Mouse (Mus musculus): Measurements from ENCODE around the gene Chst14. TPM values are rescaled to one million over a fixed set of nuclear protein-coding genes. Genes with fewer than 3 reads are reported as not detected.

Chst14 gene
- total RNA-seq, 2 experiments from 2014 or later: 15.0 to 15.4 TPM

DNA sequence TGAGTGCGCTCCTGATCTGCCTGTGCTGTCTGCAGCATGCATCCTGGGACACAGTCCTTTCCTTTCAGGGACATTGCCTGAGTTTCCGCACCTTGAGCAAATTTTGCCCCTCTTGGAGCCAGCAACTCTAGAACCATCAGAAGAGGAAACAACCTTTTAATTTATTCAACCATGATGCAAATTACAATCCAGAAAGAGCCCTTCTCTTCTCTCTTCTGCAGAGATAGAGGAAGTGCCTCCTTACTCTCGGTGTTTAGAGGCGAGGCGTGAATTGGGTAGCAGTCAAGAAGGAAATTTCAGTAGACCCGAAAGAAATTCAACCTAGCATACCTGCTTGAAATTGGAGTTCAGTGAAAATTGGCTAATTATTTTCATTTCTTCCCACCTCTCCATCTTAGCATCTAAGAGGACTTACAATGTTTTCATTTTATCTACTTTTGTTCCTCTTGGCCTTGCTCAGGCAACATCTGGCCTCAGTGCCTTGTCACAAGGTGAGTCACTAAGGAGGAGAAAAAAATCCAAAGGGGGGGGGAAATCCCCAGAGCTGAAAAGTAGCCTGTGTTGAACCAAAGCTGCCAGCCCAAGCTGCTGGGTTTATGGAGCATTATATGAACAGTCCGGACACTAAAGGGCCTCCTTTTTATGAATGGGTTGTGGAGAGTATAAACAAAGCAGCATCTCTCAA lies 20.7 kb upstream of the Chst14 start:
- no peak for DNase-seq

- DNase-seq: no peak
These were observed 20.2 kb upstream of the Chst14 start for GRCm38 (mm10) chr2:118906118-118906492.

GRCm38 (mm10) chr2:118907781-118908180 lies 18.5 kb upstream of the Chst14 start:
- no peak for DNase-seq

DNA sequence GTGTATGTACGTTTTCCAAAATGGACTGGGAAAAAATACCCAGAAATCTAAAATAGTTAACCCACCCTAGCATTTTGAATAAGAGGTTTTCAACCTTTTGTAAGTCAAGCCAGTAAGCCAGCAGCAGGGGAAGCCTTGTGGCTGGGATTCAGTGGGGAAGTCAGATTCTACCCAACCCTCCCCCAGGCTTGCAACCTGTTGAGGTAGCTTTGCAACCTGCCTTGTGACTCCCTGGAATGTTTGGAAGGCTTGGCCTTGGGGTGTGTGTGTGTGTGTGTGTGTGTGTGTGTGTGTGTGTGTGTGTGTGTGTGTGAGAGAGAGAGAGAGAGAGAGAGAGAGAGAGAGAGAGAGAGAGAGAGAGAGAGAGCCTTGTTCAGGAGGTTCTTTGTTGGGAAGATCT lies 17.1 kb upstream of the Chst14 start:
- DNase-seq: no peak

DNA sequence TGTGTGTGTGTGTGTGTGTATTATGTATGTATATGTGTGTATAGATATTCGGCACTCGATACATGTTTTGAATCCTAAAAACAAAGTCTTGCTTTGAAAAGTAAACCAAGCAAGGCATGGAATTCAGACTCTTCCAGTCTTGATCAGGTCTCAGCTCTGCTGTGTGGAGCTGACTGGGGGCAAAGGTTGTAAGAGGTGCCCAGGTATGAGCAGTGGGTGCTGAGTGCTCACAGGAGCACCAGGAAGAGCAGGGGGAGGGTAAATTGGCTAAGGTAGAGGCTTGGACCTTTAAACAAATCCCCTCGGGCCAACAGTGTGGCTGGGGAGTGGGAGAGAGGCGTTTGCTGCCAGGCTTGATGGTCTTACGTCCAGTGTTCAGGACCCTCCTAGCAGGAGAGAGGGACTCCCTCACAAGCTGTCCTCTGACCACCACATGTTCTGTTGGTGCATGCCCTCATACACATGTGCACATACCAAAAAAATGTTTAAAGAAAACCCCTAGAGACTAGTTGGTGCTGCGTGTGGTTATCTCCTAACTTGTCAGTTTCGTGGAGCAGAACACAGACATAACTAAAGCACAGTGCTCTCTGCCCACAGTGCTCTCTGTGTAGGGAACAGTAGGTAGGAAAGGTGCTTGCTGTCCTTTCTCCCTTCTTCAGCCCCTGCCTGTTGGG lies 15.6 kb upstream of the Chst14 start:
- no peak for DNase-seq

DNA sequence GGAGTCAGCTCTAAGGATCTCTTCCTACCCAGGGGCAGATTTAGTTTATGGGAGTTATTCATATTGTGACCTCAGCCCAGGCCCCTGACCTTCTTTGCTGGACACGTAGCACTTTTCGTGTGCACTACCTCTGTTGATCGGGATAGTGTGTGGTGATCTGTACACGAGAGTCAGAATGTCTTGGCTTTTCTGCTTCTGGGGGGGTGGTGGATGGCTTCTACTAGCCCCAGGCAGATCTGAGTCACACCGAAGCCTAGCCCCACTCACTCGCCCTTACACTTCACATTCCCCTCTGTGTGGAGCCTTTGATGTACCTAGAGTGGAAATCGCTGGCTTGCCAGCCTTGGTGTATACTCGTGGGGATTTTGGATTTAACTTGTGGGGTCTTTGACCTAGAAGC lies 13.6 kb upstream of the Chst14 start:
- no peak for DNase-seq

- DNase-seq: peak; percentile 39
These were observed 12.6 kb upstream of the Chst14 start for GRCm38 (mm10) chr2:118913551-118914276.

DNA sequence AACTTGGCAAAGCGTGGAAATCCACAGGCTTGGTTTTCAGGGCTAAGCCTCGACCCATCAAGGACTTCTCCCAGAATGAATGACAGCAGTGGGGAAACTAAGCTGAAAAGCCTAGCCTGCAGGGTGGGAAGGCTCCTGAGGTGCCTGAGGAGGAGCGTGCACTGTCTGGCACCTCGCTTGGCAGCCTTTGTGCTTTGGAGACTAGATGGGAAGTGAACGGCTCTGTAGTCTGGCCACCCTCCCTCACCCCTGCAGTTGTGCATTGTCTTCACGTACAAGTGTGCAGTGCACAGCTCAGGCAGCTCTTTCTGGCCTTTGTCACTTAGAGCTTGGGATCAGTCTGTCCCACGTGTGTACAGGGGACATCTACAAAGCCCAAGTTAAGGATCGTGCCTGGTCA lies 11.6 kb upstream of the Chst14 start:
- DNase-seq: no peak

- no peak for DNase-seq
These were observed 9.9 kb upstream of the Chst14 start for GRCm38 (mm10) chr2:118916436-118916835.

- DNase-seq: no peak
These were observed 7.8 kb upstream of the Chst14 start for GRCm38 (mm10) chr2:118918543-118918942.

- DNase-seq: no peak
These were observed 5.9 kb upstream of the Chst14 start for GRCm38 (mm10) chr2:118920428-118920827.

DNA sequence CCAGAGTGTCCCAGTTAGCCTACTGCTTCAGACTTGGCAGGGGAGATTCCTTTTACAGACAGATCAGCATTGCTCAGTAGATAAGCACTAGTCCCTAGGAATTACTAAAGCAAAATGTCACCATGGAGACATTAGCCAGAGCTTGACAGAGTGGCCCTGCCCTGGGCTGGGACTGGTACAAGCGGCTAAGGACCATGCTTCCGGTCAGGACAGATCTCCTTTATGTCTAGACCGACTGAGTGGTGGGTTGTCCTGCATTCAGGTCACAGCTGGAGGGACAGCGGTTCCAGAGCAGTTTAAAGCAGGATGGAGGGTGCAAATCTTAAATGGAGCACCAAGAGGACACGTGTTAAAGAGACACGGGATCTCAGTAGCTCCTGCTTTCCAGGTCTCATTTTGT lies 344 bp upstream of the Chst14 start:
- no peak for DNase-seq

DNA sequence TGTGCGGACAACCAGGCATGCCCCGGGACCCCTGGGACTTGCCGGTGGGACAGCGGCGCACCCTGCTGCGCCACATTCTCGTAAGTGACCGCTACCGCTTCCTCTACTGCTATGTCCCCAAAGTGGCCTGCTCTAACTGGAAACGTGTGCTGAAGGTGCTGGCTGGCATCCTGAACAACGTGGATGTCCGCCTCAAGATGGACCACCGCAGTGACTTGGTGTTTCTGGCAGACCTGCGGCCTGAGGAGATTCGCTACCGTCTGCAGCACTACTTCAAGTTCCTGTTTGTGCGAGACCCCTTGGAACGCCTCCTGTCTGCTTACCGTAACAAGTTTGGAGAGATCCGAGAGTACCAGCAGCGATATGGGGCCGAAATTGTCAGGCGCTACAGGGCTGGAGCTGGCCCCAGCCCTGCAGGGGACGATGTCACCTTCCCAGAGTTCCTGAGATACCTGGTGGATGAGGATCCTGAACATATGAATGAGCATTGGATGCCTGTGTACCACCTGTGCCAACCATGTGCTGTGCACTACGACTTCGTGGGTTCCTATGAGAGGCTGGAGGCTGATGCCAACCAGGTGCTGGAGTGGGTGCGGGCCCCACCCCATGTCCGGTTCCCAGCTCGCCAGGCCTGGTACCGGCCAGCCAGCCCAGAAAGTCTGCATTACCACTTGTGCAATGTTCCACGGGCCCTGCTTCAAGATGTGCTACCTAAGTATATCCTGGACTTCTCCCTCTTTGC lies 873 bp downstream of the Chst14 start:
- DNase-seq: no peak

- no peak for DNase-seq
These were observed 15.0 kb downstream of the Chst14 start for GRCm38 (mm10) chr2:118941341-118941740.

GRCm38 (mm10) chr2:118943232-118943631 lies 16.9 kb downstream of the Chst14 start:
- DNase-seq: no peak

- no peak for DNase-seq
These were observed 22.5 kb downstream of the Chst14 start for GRCm38 (mm10) chr2:118948818-118949217.

DNA sequence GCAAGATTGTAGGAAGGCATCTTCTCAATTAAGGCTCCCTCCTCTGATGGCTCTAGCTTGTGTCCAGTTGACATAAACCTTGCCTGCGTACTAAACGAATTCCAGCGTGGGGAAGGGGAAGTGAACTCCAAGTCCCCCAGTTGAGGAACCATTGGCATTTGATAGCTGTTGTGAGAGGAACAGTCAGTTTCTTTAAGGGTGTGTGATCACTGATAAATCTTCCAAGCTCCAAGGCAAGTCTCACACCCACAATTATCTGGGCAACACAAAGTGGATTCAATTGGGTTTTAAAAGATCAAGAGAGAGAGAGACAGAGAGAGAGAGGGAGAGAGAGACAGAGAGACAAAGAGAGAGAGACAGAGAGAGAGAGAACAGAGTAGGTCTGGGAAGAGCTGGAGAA lies 23.4 kb downstream of the Chst14 start:
- no peak for DNase-seq

DNA sequence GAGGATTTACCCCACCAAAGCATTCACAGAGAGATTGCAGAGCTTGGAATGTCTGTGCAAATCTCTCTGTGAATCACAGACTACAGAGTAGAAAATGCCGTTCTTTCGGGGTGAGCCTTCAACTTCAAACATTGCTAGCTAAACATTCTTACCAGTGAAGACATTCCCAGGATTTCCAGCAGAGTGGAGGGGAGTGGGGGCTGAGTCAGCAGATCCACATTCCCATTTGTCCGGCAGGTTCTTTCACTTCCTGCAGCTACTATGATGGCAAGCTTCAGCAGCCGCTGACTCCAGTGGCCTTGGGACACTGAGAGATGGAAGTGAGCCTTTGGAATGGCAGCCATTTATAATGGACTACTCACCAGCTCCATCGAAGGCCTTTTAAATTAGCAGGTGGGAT lies 30.2 kb downstream of the Chst14 start:
- no peak for DNase-seq

GRCm38 (mm10) chr2:118959644-118960043 lies 33.3 kb downstream of the Chst14 start:
- DNase-seq: no peak

- DNase-seq: no peak
These were observed 34.1 kb downstream of the Chst14 start for GRCm38 (mm10) chr2:118960413-118960812.

- DNase-seq: no peak
These were observed 35.2 kb downstream of the Chst14 start for GRCm38 (mm10) chr2:118961546-118961945.

DNA sequence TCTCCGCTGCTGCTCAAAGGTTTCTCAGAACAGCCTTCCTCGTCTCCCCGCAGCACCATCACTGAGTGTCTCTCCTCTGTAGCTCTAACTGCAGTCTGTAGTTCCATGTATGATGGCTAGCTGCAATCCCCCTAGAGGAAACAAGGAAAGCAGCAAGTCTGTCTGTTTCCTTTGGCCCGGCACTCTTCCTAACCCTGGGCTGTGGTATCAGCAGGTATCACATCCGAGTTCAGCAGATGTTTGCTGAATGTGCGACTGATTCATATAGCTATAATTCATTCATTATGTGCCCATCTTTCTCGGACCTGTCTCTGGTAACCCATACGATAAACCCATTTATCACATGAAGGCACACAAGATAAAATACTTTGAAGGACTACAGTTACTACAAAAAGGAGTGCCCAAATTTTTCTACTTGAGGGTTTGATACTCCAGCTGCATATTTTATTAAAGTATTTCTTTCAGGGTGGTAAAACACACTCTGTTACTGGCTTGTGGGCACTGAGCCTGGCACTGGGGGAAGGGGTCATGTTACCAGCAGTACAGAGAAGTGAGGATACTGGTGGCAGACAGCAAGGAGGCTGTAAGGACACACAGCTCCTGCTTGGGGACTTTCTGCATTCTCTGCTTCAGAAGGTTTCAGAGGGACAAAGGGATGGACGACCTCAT lies 36.8 kb downstream of the Chst14 start:
- no peak for DNase-seq

GRCm38 (mm10) chr2:118963676-118964012 lies 37.3 kb downstream of the Chst14 start:
- no peak for DNase-seq

Data from heart, postnatal 4 days (tissue).